In genomic region chr5:115437945-115438315, GRCm38 (mm10) we compare ENCODE assay signal across 13 mouse cellular contexts. TPM values are rescaled to one million over a fixed set of nuclear protein-coding genes. Genes with fewer than 3 reads are reported as not detected.
DNase-seq lines count a peak whose midpoint lies in the region; ATAC-seq lines count a peak whose summit lies in the region.
"Had no signal": no experiment of that assay in that cellular context is flagged by ENCODE, and none has a peak within 500 bp of the region (broad histone marks: within the 10 kb centered on the region; RNA-seq: fewer than 3 reads in every experiment).

No protein-coding gene starts in this region.

- no peaks in the 10 kb centered on the region for H3K9me3 ChIP-seq in embryonic facial prominence, embryonic 10.5 days
- no peaks in the 10 kb centered on the region for H3K9me3 ChIP-seq in hindbrain, embryonic 12.5 days (replicated peaks)
- no peaks in the 10 kb centered on the region for H3K9me3 ChIP-seq in midbrain, embryonic 15.5 days

- peaks cover 84% of the 10 kb centered on the region for H3K4me1 ChIP-seq in embryonic facial prominence, embryonic 10.5 days
- H3K4me1 ChIP-seq in hindbrain, embryonic 12.5 days: peaks cover 79% of the 10 kb centered on the region
- peaks cover 73% of the 10 kb centered on the region for H3K4me1 ChIP-seq in midbrain, embryonic 15.5 days

- peak overlapping the region; percentile 80 for H3K4me2 ChIP-seq in hindbrain, embryonic 12.5 days (replicated peaks)
- peak overlapping the region; percentile 91 for H3K4me2 ChIP-seq in midbrain, embryonic 15.5 days

- H3K27me3 ChIP-seq in embryonic facial prominence, embryonic 10.5 days (replicated peaks; ENCODE audit: low read depth, poor library complexity, severe bottlenecking): no peaks in the 10 kb centered on the region
- H3K27me3 ChIP-seq in hindbrain, embryonic 12.5 days: no peaks in the 10 kb centered on the region
- H3K27me3 ChIP-seq in midbrain, embryonic 15.5 days (replicated peaks): no peaks in the 10 kb centered on the region

- 0% methylated on average over 2 of the region's 2 CpGs for WGBS in embryonic facial prominence, embryonic 10.5 days
- WGBS in hindbrain, embryonic 12.5 days: 0% methylated on average over 2 of the region's 2 CpGs
- 10% methylated on average over 2 of the region's 2 CpGs for WGBS in midbrain, embryonic 15.5 days

- peak overlapping the region; percentile 100 for H3K27ac ChIP-seq in embryonic facial prominence, embryonic 10.5 days (replicated peaks)
- peak overlapping the region; percentile 100 for H3K27ac ChIP-seq in hindbrain, embryonic 12.5 days
- H3K27ac ChIP-seq in midbrain, embryonic 15.5 days: peak overlapping the region; percentile 99

- H3K4me3 ChIP-seq in embryonic facial prominence, embryonic 10.5 days: peak overlapping the region; percentile 97
- peak overlapping the region; percentile 17 for H3K4me3 ChIP-seq in hindbrain, embryonic 12.5 days
- no peak overlapping the region for H3K4me3 ChIP-seq in midbrain, embryonic 15.5 days

- H3K36me3 ChIP-seq in embryonic facial prominence, embryonic 10.5 days (replicated peaks): peaks cover 98% of the 10 kb centered on the region
- peaks cover 65% of the 10 kb centered on the region for H3K36me3 ChIP-seq in hindbrain, embryonic 12.5 days
- H3K36me3 ChIP-seq in midbrain, embryonic 15.5 days (replicated peaks): peaks cover 10% of the 10 kb centered on the region; the same call in 1 of the 2 replicates

- 0 out of 2 replicates have a peak, but pooled peaks have one; percentile 20 for ATAC-seq in hindbrain, embryonic 12.5 days (ENCODE audit: low FRiP score)
- ATAC-seq in midbrain, embryonic 15.5 days (replicated peaks): no peak
- no peak for ATAC-seq in activated CD4-positive, CD25-positive, alpha-beta regulatory T cell, adult 4 months

- peak; percentile 34 for DNase-seq in MN1 (ENCODE audit: low spot score)
- peak; percentile 88 for DNase-seq in embryonic facial prominence, embryonic 10.5 days (ENCODE audit: low spot score)
- no peak for DNase-seq in ovary, postnatal 10 days (ENCODE audit: low spot score)
- no peak for DNase-seq in gastrocnemius, adult 8-10 months (ENCODE audit: low spot score in 2 of 2)
- no peak for DNase-seq in lung, postnatal 10 days
- DNase-seq: adrenal gland, postnatal 36 days; cerebellum, postnatal 14 days; liver; right cerebral cortex, postnatal 14 days had no signal

- peak overlapping the region; percentile 62 for H3K9ac ChIP-seq in hindbrain, embryonic 12.5 days
- H3K9ac ChIP-seq in midbrain, embryonic 15.5 days: 0 out of 2 replicates have a peak overlapping the region, but pooled peaks have one; percentile 20

RNA-seq across cellular contexts. Expression of gene Msi1, which starts 8.5 kb away (rescaled TPM):
- 86.3 and 111 TPM in 2 replicates for polyA plus RNA-seq in embryonic facial prominence, embryonic 10.5 days (2016; fragmentation: Nextera tagmentation; extraction: Ambion mirVana)
- 128 and 131 TPM in 2 replicates for polyA plus RNA-seq in hindbrain, embryonic 12.5 days (2016; fragmentation: Nextera tagmentation; extraction: Ambion mirVana)
- polyA plus RNA-seq in midbrain, embryonic 15.5 days (2015; fragmentation: Nextera tagmentation; extraction: Ambion mirVana): 65.9 and 66.3 TPM in 2 replicates
- total RNA-seq in gastrocnemius, adult 8-10 months (2022): under 1 TPM in 2 of 4 experiments, not detected in 2; 0.19 to 0.27 TPM
- not detected for polyA plus RNA-seq in activated CD4-positive, CD25-positive, alpha-beta regulatory T cell, adult 4 months (2017; shearing (Covaris generic))

RNA-seq across cellular contexts. Expression of gene Pla2g1b, which starts 28.1 kb away (rescaled TPM):
- polyA plus RNA-seq in embryonic facial prominence, embryonic 10.5 days (2016; fragmentation: Nextera tagmentation; extraction: Ambion mirVana): not detected in 2 replicates
- not detected in 2 replicates for polyA plus RNA-seq in hindbrain, embryonic 12.5 days (2016; fragmentation: Nextera tagmentation; extraction: Ambion mirVana)
- not detected in 2 replicates for polyA plus RNA-seq in midbrain, embryonic 15.5 days (2015; fragmentation: Nextera tagmentation; extraction: Ambion mirVana)
- total RNA-seq in gastrocnemius, adult 8-10 months (2022): not detected
- not detected for polyA plus RNA-seq in activated CD4-positive, CD25-positive, alpha-beta regulatory T cell, adult 4 months (2017; shearing (Covaris generic))
- total RNA-seq: adrenal gland, postnatal 36 days; gastrocnemius, postnatal 4 days had no signal

RNA-seq across cellular contexts. Expression of gene Sirt4, which starts 46.6 kb away (rescaled TPM):
- polyA plus RNA-seq in embryonic facial prominence, embryonic 10.5 days (2016; fragmentation: Nextera tagmentation; extraction: Ambion mirVana): 14.5 and 16.0 TPM in 2 replicates
- 23.1 and 24.7 TPM in 2 replicates for polyA plus RNA-seq in hindbrain, embryonic 12.5 days (2016; fragmentation: Nextera tagmentation; extraction: Ambion mirVana)
- 31.6 and 32.6 TPM in 2 replicates for polyA plus RNA-seq in midbrain, embryonic 15.5 days (2015; fragmentation: Nextera tagmentation; extraction: Ambion mirVana)
- total RNA-seq in gastrocnemius, adult 8-10 months (2022): 10 to 100 TPM in 1 of 4 experiments, 1 to 10 TPM in 3; 7.2 to 13.5 (median 9.4) TPM
- polyA plus RNA-seq in activated CD4-positive, CD25-positive, alpha-beta regulatory T cell, adult 4 months (2017; shearing (Covaris generic)): 10 to 100 TPM; 10.4 to 14.9 TPM

Comparison
In these comparisons a context has a peak if more than half of its experiments do, and no peak if none do; other contexts are left out.
1. DNase-seq: peak in MN1 (single experiment) and embryonic facial prominence, embryonic 10.5 days (single experiment); none in ovary, postnatal 10 days (single experiment), gastrocnemius, adult 8-10 months (0 of 2) and lung, postnatal 10 days (single experiment).
2. RNA of gene Msi1, which starts 8.5 kb away (polyA plus RNA-seq): 128 to 131 TPM in hindbrain, embryonic 12.5 days, 86.3 to 111 TPM in embryonic facial prominence, embryonic 10.5 days and 65.9 to 66.3 TPM in midbrain, embryonic 15.5 days; not detected in activated CD4-positive, CD25-positive, alpha-beta regulatory T cell, adult 4 months; every median in the first group is over 10 times any median in the second.
3. Peak in every context shown above with its lines, with median percentiles within 50 percentile points of each other: H3K27ac ChIP-seq.